Comparison of ENCODE assay signal across 9 mouse cellular contexts in genomic region chr19:4720671-4721244, GRCm38 (mm10). TPM values are rescaled to one million over a fixed set of nuclear protein-coding genes. Genes with fewer than 3 reads are reported as not detected.
DNase-seq lines count a peak whose midpoint lies in the region; ATAC-seq and TF ChIP-seq lines count a peak whose summit lies in the region.
"Had no signal": no experiment of that assay in that cellular context is flagged by ENCODE, and none has a peak within 500 bp of the region (broad histone marks: within the 10 kb centered on the region; RNA-seq: fewer than 3 reads in every experiment).

No protein-coding gene starts in this region.

- H3K9ac ChIP-seq in heart, embryonic 11.5 days (ENCODE audit: low read depth, low read length) = no peak overlapping the region
- H3K9ac ChIP-seq in heart, adult 2 months (ENCODE audit: low read depth, low read length) = no peak overlapping the region
- no peak overlapping the region; the same call in 1 of the 2 replicates for H3K9ac ChIP-seq in embryonic facial prominence, embryonic 11.5 days (replicated peaks; ENCODE audit: low read length)
- H3K9ac ChIP-seq in limb, embryonic 12.5 days (replicated peaks) = no peak overlapping the region; the same call in 1 of the 2 replicates
- H3K9ac ChIP-seq in stomach, embryonic 16.5 days (ENCODE audit: low read length) = peak overlapping the region; percentile 67
- H3K9ac ChIP-seq: heart, embryonic 15.5 days had no signal

- 12% methylated on average over 11 of the region's 11 CpGs for WGBS in heart, embryonic 11.5 days (ENCODE audit: insufficient replicate concordance)
- 16% methylated on average over 11 of the region's 11 CpGs for WGBS in heart, adult 2 months
- 12% methylated on average over 11 of the region's 11 CpGs for WGBS in embryonic facial prominence, embryonic 11.5 days
- 14% methylated on average over 11 of the region's 11 CpGs for WGBS in limb, embryonic 12.5 days
- WGBS in stomach, embryonic 16.5 days = 19% methylated on average over 11 of the region's 11 CpGs

- H3K4me2 ChIP-seq in heart, embryonic 11.5 days = peak overlapping the region; percentile 20; the same call in 1 of the 2 replicates
- H3K4me2 ChIP-seq in embryonic facial prominence, embryonic 11.5 days (ENCODE audit: low read depth, low read length) = peak overlapping the region; percentile 25; the same call in 1 of the 2 replicates
- peak overlapping the region; percentile 36 for H3K4me2 ChIP-seq in limb, embryonic 12.5 days
- H3K4me2 ChIP-seq in stomach, embryonic 16.5 days (ENCODE audit: low read depth, low read length) = peak overlapping the region; percentile 46
- H3K4me2 ChIP-seq: heart, embryonic 15.5 days had no signal

- H3K27ac ChIP-seq in heart, embryonic 11.5 days (ENCODE audit: low read depth, low read length) = no peak overlapping the region
- no peak overlapping the region for H3K27ac ChIP-seq in heart, adult 2 months
- H3K27ac ChIP-seq in embryonic facial prominence, embryonic 11.5 days (replicated peaks; ENCODE audit: low read depth, low read length) = no peak overlapping the region
- H3K27ac ChIP-seq in limb, embryonic 12.5 days = peak overlapping the region; percentile 42; the same call in 1 of the 2 replicates
- peak overlapping the region; percentile 86 for H3K27ac ChIP-seq in stomach, embryonic 16.5 days (ENCODE audit: low read length)
- H3K27ac ChIP-seq: heart, embryonic 15.5 days had no signal

- peaks cover 34% of the 10 kb centered on the region for H3K27me3 ChIP-seq in heart, embryonic 11.5 days (ENCODE audit: control insufficient read depth, insufficient read depth, low read length)
- no peaks in the 10 kb centered on the region; the same call in 1 of the 2 replicates for H3K27me3 ChIP-seq in heart, adult 2 months (ENCODE audit: control insufficient read depth, insufficient read depth, low read length)
- no peaks in the 10 kb centered on the region for H3K27me3 ChIP-seq in embryonic facial prominence, embryonic 11.5 days (ENCODE audit: control insufficient read depth, insufficient read depth, low read length)
- H3K27me3 ChIP-seq in limb, embryonic 12.5 days = peaks cover 5% of the 10 kb centered on the region; the same call in 1 of the 2 replicates
- no peaks in the 10 kb centered on the region for H3K27me3 ChIP-seq in stomach, embryonic 16.5 days (ENCODE audit: control insufficient read depth, insufficient read depth, low read length)

- intact Hi-C loops in heart, adult 2 months (cut with DNase I) = no loop called here
- intact Hi-C loops in heart, postnatal 25 days (cut with DNase I) = no loop called here

- H3K9me3 ChIP-seq in heart, embryonic 11.5 days (replicated peaks; ENCODE audit: control insufficient read depth, low read length) = no peaks in the 10 kb centered on the region
- no peaks in the 10 kb centered on the region for H3K9me3 ChIP-seq in embryonic facial prominence, embryonic 11.5 days (replicated peaks; ENCODE audit: control insufficient read depth, low read length)
- H3K9me3 ChIP-seq in limb, embryonic 12.5 days = no peaks in the 10 kb centered on the region
- H3K9me3 ChIP-seq in stomach, embryonic 16.5 days (replicated peaks; ENCODE audit: control insufficient read depth, low read length) = no peaks in the 10 kb centered on the region
- H3K9me3 ChIP-seq: heart, embryonic 15.5 days had no signal

- no peak for TF ChIP-seq POLR2A in heart, adult 2 months (IDR thresholded peaks at IDR 0.05; ENCODE audit: insufficient read depth, low read depth, low read length)

- no peak overlapping the region for H3K4me3 ChIP-seq in heart, embryonic 11.5 days (ENCODE audit: low read depth, low read length)
- H3K4me3 ChIP-seq in heart, adult 2 months = no peak overlapping the region
- H3K4me3 ChIP-seq in embryonic facial prominence, embryonic 11.5 days (ENCODE audit: low read depth, low read length) = peak overlapping the region; percentile 12; the same call in 1 of the 2 replicates
- H3K4me3 ChIP-seq in limb, embryonic 12.5 days (replicated peaks) = peak overlapping the region; percentile 21
- H3K4me3 ChIP-seq in stomach, embryonic 16.5 days (replicated peaks; ENCODE audit: low read length) = peak overlapping the region; percentile 39
- H3K4me3 ChIP-seq: heart, embryonic 15.5 days had no signal

- ATAC-seq in heart, embryonic 11.5 days (replicated peaks; ENCODE audit: insufficient number of reproducible peaks, low FRiP score, low TSS enrichment) = no peak
- no peak for ATAC-seq in embryonic facial prominence, embryonic 11.5 days (replicated peaks; ENCODE audit: insufficient number of reproducible peaks, low FRiP score, low TSS enrichment, low read depth)
- no peak for ATAC-seq in limb, embryonic 12.5 days (ENCODE audit: insufficient number of reproducible peaks, insufficient read depth, low FRiP score, low TSS enrichment, low read depth)
- peak; percentile 70; the same call in 1 of the 2 replicates for ATAC-seq in stomach, embryonic 16.5 days (ENCODE audit: insufficient read depth, low FRiP score)
- ATAC-seq in erythroblast, adult 5-6 weeks (replicated peaks; ENCODE audit: low FRiP score, poor library complexity, severe bottlenecking) = no peak

- no peaks in the 10 kb centered on the region for H3K4me1 ChIP-seq in heart, embryonic 11.5 days (ENCODE audit: control insufficient read depth, insufficient read depth, low read length)
- H3K4me1 ChIP-seq in heart, adult 2 months (ENCODE audit: control insufficient read depth, insufficient read depth, low read length) = no peaks in the 10 kb centered on the region
- H3K4me1 ChIP-seq in embryonic facial prominence, embryonic 11.5 days (ENCODE audit: control insufficient read depth, insufficient read depth, low read length) = peaks cover 3% of the 10 kb centered on the region; the same call in 1 of the 2 replicates
- peaks cover 20% of the 10 kb centered on the region for H3K4me1 ChIP-seq in limb, embryonic 12.5 days (replicated peaks)
- H3K4me1 ChIP-seq in stomach, embryonic 16.5 days (ENCODE audit: control insufficient read depth, insufficient read depth, low read length) = peaks cover 7% of the 10 kb centered on the region; the same call in 1 of the 2 replicates

- no peaks in the 10 kb centered on the region for H3K79me2 ChIP-seq in heart, adult 2 months (replicated peaks; ENCODE audit: control insufficient read depth, insufficient read depth, low read length)

- TF ChIP-seq CTCF in heart, adult 2 months (IDR thresholded peaks at IDR 0.05) = no peak

- no peak for TF ChIP-seq EP300 in heart, adult 2 months (IDR thresholded peaks at IDR 0.05; ENCODE audit: insufficient read depth, low read depth, low read length)

- DNase-seq in heart, adult 2 months = no peak
- peak; percentile 56 for DNase-seq in embryonic facial prominence, embryonic 11.5 days (ENCODE audit: low spot score)
- no peak for DNase-seq in heart, postnatal 25 days (ENCODE audit: low spot score)
- no peak for DNase-seq in right cerebral cortex, postnatal 36 days (ENCODE audit: low spot score in 2 of 2)

- H3K36me3 ChIP-seq in heart, embryonic 11.5 days (ENCODE audit: control insufficient read depth, insufficient read depth, low read length) = no peaks in the 10 kb centered on the region
- H3K36me3 ChIP-seq in heart, adult 2 months (ENCODE audit: control insufficient read depth, insufficient read depth, low read length) = no peaks in the 10 kb centered on the region
- no peaks in the 10 kb centered on the region for H3K36me3 ChIP-seq in embryonic facial prominence, embryonic 11.5 days (replicated peaks; ENCODE audit: control insufficient read depth, insufficient read depth, low read depth, low read length)
- H3K36me3 ChIP-seq in limb, embryonic 12.5 days = no peaks in the 10 kb centered on the region
- H3K36me3 ChIP-seq in stomach, embryonic 16.5 days (ENCODE audit: control insufficient read depth, insufficient read depth, low read length) = no peaks in the 10 kb centered on the region
- H3K36me3 ChIP-seq: heart, embryonic 15.5 days had no signal

RNA-seq across cellular contexts. Expression of gene Sptbn2, which starts 9.8 kb away (rescaled TPM):
- 0.42 and 0.49 TPM in 2 replicates for polyA plus RNA-seq in heart, embryonic 11.5 days (2014; fragmentation: Nextera tagmentation; extraction: Ambion mirVana)
- under 1 TPM; 0.23 to 0.27 TPM for total RNA-seq in heart, adult 2 months (2021)
- 0.18 and 0.20 TPM in 2 replicates for polyA plus RNA-seq in heart, adult 2 months (2012; rRNA removed)
- 5.3 and 5.4 TPM in 2 replicates for polyA plus RNA-seq in embryonic facial prominence, embryonic 11.5 days (2014; fragmentation: Nextera tagmentation; extraction: Ambion mirVana)
- polyA plus RNA-seq in limb, embryonic 12.5 days (2016; fragmentation: Nextera tagmentation; extraction: Ambion mirVana) = 2.6 and 2.7 TPM in 2 replicates
- polyA plus RNA-seq in stomach, embryonic 16.5 days (2015; fragmentation: Nextera tagmentation; extraction: Ambion mirVana) = 4.7 and 5.5 TPM in 2 replicates
- total RNA-seq in erythroblast, adult 5-6 weeks (2015; ENCODE audit: low replicate concordance) = not detected in 2 replicates
- total RNA-seq in erythroblast, adult 5-6 weeks (2017; ENCODE audit: low replicate concordance) = not detected in 2 replicates
- total RNA-seq in heart, postnatal 25 days (2021) = under 1 TPM; 0.31 to 0.60 TPM

RNA-seq across cellular contexts. Expression of gene Gm960, which starts 22.3 kb away (rescaled TPM):
- polyA plus RNA-seq in heart, embryonic 11.5 days (2014; fragmentation: Nextera tagmentation; extraction: Ambion mirVana) = 1.2 TPM in 2 replicates
- not detected for total RNA-seq in heart, adult 2 months (2021)
- not detected in 2 replicates for polyA plus RNA-seq in heart, adult 2 months (2012; rRNA removed)
- 3.7 and 4.4 TPM in 2 replicates for polyA plus RNA-seq in embryonic facial prominence, embryonic 11.5 days (2014; fragmentation: Nextera tagmentation; extraction: Ambion mirVana)
- polyA plus RNA-seq in limb, embryonic 12.5 days (2016; fragmentation: Nextera tagmentation; extraction: Ambion mirVana) = 5.6 and 6.9 TPM in 2 replicates
- polyA plus RNA-seq in stomach, embryonic 16.5 days (2015; fragmentation: Nextera tagmentation; extraction: Ambion mirVana) = 1.2 and 3.0 TPM in 2 replicates
- total RNA-seq in erythroblast, adult 5-6 weeks (2015; ENCODE audit: low replicate concordance) = not detected in 2 replicates
- 0.56 TPM in 1 of 2 replicates, not detected in the other for total RNA-seq in erythroblast, adult 5-6 weeks (2017; ENCODE audit: low replicate concordance)
- total RNA-seq in heart, postnatal 25 days (2021) = not detected

RNA-seq across cellular contexts. Expression of gene Rbm4b, which starts 35.5 kb away (rescaled TPM):
- 37.0 and 43.4 TPM in 2 replicates for polyA plus RNA-seq in heart, embryonic 11.5 days (2014; fragmentation: Nextera tagmentation; extraction: Ambion mirVana)
- total RNA-seq in heart, adult 2 months (2021) = 1 to 10 TPM; 6.3 to 6.5 TPM
- 5.1 and 6.9 TPM in 2 replicates for polyA plus RNA-seq in heart, adult 2 months (2012; rRNA removed)
- polyA plus RNA-seq in embryonic facial prominence, embryonic 11.5 days (2014; fragmentation: Nextera tagmentation; extraction: Ambion mirVana) = 110 and 116 TPM in 2 replicates
- polyA plus RNA-seq in limb, embryonic 12.5 days (2016; fragmentation: Nextera tagmentation; extraction: Ambion mirVana) = 111 and 116 TPM in 2 replicates
- polyA plus RNA-seq in stomach, embryonic 16.5 days (2015; fragmentation: Nextera tagmentation; extraction: Ambion mirVana) = 50.3 and 54.8 TPM in 2 replicates
- total RNA-seq in erythroblast, adult 5-6 weeks (2015; ENCODE audit: low replicate concordance) = 0.58 and 4.0 TPM in 2 replicates
- 6.6 and 7.5 TPM in 2 replicates for total RNA-seq in erythroblast, adult 5-6 weeks (2017; ENCODE audit: low replicate concordance)
- 1 to 10 TPM; 6.7 to 7.4 TPM for total RNA-seq in heart, postnatal 25 days (2021)

Comparison
In these comparisons a context has a peak if more than half of its experiments do, and no peak if none do; other contexts are left out.
1. H3K27ac ChIP-seq: peak in limb, embryonic 12.5 days (single experiment) and stomach, embryonic 16.5 days (single experiment); none in heart, embryonic 11.5 days (single experiment), heart, adult 2 months (single experiment) and embryonic facial prominence, embryonic 11.5 days (single experiment).
2. H3K4me3 ChIP-seq: peak in embryonic facial prominence, embryonic 11.5 days (single experiment), limb, embryonic 12.5 days (single experiment) and stomach, embryonic 16.5 days (single experiment); none in heart, embryonic 11.5 days (single experiment) and heart, adult 2 months (single experiment).
3. Peak in every context shown above with its lines, with median percentiles within 50 percentile points of each other: H3K4me2 ChIP-seq.